Mouse (Mus musculus) MEL (cell line): ENCODE measurements around the gene Wdfy3.

ENCODE experiments used
- CTCF ChIP-seq, 3 experiments: IDR thresholded peaks in 2 of 3; conservative IDR thresholded peaks in 1 of 3; 2 replicates each; pipeline ENCODE4 v1.5.1; 2011 to 2012; ENCODE audit warnings: low read length in 3 of 3, low read depth in 2 of 3, mild to moderate bottlenecking in 2 of 3, improper control_type of control experiment in 1 of 3, inconsistent platforms in 1 of 3, mixed read lengths in 1 of 3, moderate library complexity in 1 of 3; ENCODE audit not compliant: control insufficient read depth in 1 of 3, insufficient read depth in 1 of 3, poor library complexity in 1 of 3, severe bottlenecking in 1 of 3
- MYC ChIP-seq: IDR thresholded peaks from 2 replicates; pipeline ENCODE4 v1.6.1; 2011; ENCODE audit warnings: low read depth, mild to moderate bottlenecking, low read length, improper control_type of control experiment, moderate library complexity
- POLR2A ChIP-seq, 2 experiments: IDR thresholded peaks; 2 replicates each; pipeline ENCODE4 v1.6.1; 2011 to 2012; ENCODE audit warnings: low read length in 2 of 2, mild to moderate bottlenecking in 2 of 2, control low read depth in 1 of 2, improper control_type of control experiment in 1 of 2, low read depth in 1 of 2, moderate library complexity in 1 of 2; ENCODE audit not compliant: control insufficient read depth in 1 of 2, insufficient read depth in 1 of 2, poor library complexity in 1 of 2
- RCOR1 ChIP-seq: IDR thresholded peaks from 2 replicates; pipeline ENCODE4 v1.6.1; 2012; ENCODE audit warnings: low read depth, mild to moderate bottlenecking, inconsistent platforms, low read length, improper control_type of control experiment
- SMC3 ChIP-seq: IDR thresholded peaks from 2 replicates; pipeline ENCODE4 v1.6.1; 2011; ENCODE audit warnings: low read depth, low read length, improper control_type of control experiment
- TAL1 ChIP-seq: IDR thresholded peaks from 2 replicates; pipeline ENCODE4 v1.6.1; 2012; ENCODE audit warnings: mild to moderate bottlenecking, inconsistent platforms, low read length, moderate library complexity, mixed read lengths

DNA sequence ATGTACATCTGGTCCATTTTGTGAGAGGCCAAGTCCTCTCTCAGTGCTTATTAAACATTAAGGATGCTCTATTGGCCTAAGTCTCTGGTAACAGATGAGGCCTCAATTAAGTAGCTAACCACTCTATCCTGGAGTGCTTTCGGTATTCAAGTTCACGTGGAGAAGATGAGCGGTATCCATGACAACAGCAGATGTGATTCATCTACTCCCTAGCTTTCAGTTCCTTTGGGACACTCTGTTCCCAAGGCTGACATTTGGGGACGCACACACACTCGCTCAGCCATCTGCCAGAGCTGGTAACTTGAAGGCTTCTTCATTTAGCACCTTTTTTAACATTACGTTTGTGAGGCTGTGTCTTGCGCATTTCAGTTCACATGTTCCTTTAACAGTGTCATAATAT is 40.3 kb upstream of the Wdfy3 start:
- no peak for TF ChIP-seq CTCF (IDR thresholded peaks at IDR 0.05 in 2 of 3, conservative IDR thresholded peaks at IDR 0.05 in 1 of 3; ENCODE audit: control insufficient read depth in 1 of 3, insufficient read depth in 1 of 3, low read depth in 2 of 3, low read length in 3 of 3, poor library complexity in 1 of 3, severe bottlenecking in 1 of 3)
- no peak for TF ChIP-seq SMC3
- TF ChIP-seq RCOR1: no peak
- no peak for TF ChIP-seq POLR2A (IDR thresholded peaks at IDR 0.05; ENCODE audit: control insufficient read depth in 1 of 2, insufficient read depth in 1 of 2, low read depth in 1 of 2, low read length in 2 of 2, poor library complexity in 1 of 2)
- no peak for TF ChIP-seq MYC
- TF ChIP-seq TAL1: no peak
